Mouse (Mus musculus): ENCODE measurements around the gene Mgst3.

DNA sequence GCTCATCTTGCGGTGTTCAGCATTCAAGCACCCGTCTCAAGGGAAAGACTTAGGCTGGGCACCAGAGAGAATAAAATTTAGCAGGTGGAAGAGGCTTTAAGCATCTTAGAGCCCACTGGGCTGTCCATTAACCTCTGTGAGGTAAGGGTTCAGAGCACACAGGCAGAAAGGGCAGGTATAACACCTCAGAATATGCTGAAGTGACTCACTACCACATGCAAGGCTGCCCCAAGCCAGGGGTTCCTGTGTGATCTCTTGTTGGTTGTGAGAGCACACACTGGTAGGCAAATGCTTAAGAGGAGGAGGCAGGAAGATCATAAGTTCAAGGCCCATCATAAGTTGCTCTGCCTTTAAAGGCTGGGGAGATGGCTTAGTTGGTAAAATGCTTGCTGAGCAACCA is 13.4 kb downstream of the Mgst3 start:
- no peak for TF ChIP-seq CTCF (IDR thresholded peaks at IDR 0.05; ENCODE audit: borderline replicate concordance, insufficient read depth, low read depth, low read length)
- no peak for TF ChIP-seq POLR2A (IDR thresholded peaks at IDR 0.05; ENCODE audit: borderline replicate concordance, insufficient read depth, low read length)

All from cerebellum, adult 2 months (tissue).